Mouse (Mus musculus): ENCODE data around the gene Crat.
"Not testable (repeated sequence)": the region's sequence is repeated elsewhere in the genome, so short reads cannot be mapped to it uniquely, and the experiment has no call there.

DNA sequence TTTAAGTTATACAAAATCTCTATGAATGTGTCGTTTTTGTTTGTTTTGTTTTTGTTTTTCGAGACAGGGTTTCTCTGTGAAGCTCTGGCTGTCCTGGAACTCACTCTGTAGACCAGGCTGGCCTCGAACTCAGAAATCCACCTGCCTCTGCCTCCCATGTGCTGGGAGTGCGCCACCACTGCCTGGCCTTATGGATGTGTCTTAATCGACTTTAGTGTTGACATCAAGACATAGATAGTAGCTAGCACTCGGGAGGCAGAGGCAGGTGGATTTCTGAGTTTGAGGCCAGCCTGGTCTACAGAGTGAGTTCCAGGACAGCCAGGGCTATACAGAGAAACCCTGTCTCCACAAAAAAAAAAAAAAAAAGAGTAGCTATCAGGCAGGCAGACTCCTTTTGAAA, 1.5 kb upstream of the Crat start:
- not testable (repeated sequence) for TF ChIP-seq CTCF (IDR thresholded peaks at IDR 0.05; ENCODE audit: extremely low read depth, insufficient read depth, insufficient read length, insufficient replicate concordance); POLR2A (IDR thresholded peaks at IDR 0.05; ENCODE audit: low read depth, low read length)

All from spleen, adult 2 months (tissue).